Mouse (Mus musculus) kidney, postnatal 0 days (tissue): ENCODE measurements around the gene Gm37240. TPM values are rescaled to one million over a fixed set of nuclear protein-coding genes. Genes with fewer than 3 reads are reported as not detected.
A peak's percentile ranks its signal among the peaks of the same experiment; 100 is the strongest.

Experiments used
- ATAC-seq: fragments of 200-750 bp; cut with Nextera tagmentation; replicated peaks from 2 replicates; pipeline ENCODE4 v1.8.0; 2017; ENCODE audit warnings: low read depth, moderate number of reproducible peaks, moderate TSS enrichment, moderate library complexity; ENCODE audit not compliant: low FRiP score
- DNase-seq: peaks from one replicate; pipeline ENCODE4 v3.0.0-alpha.2; 2016; ENCODE audit warnings: low spot score
- H3K27ac ChIP-seq: fragments of 300-500 bp; sonication (generic); 2 replicates; pipeline ENCODE4 v1.5.1; 2014; ENCODE audit warnings: mild to moderate bottlenecking
- H3K27me3 ChIP-seq: fragments of 300-500 bp; sonication (generic); 2 replicates; pipeline ENCODE4 v1.6.1; 2014; ENCODE audit warnings: low read length, mixed read lengths; ENCODE audit not compliant: insufficient read depth
- H3K36me3 ChIP-seq: fragments of 300-500 bp; sonication (generic); 2 replicates; pipeline ENCODE4 v1.6.1; 2014; ENCODE audit warnings: low read length, mixed read lengths; ENCODE audit not compliant: insufficient read depth
- H3K4me1 ChIP-seq: fragments of 300-500 bp; sonication (generic); replicated peaks from 2 replicates; pipeline ENCODE4 v1.6.1; 2014; ENCODE audit warnings: antibody characterized with exemption, low read length, mixed read lengths; ENCODE audit not compliant: insufficient read depth
- H3K4me2 ChIP-seq: fragments of 300-500 bp; sonication (generic); 2 replicates; pipeline ENCODE4 v1.6.1; 2014; ENCODE audit warnings: mild to moderate bottlenecking, low read length, moderate library complexity, mixed read lengths
- H3K4me3 ChIP-seq: fragments of 300-500 bp; sonication (generic); replicated peaks from 2 replicates; pipeline ENCODE4 v1.5.1; 2014; ENCODE audit warnings: low read depth, low read length
- H3K9ac ChIP-seq: fragments of 300-500 bp; sonication (generic); 2 replicates; pipeline ENCODE4 v1.6.1; 2014; ENCODE audit warnings: low read depth, low read length
- H3K9me3 ChIP-seq: fragments of 300-500 bp; sonication (generic); replicated peaks from 2 replicates; pipeline ENCODE4 v1.6.1; 2016; ENCODE audit warnings: low read length, inconsistent platforms, mixed read lengths
- CTCF ChIP-seq: IDR thresholded peaks from 2 replicates; pipeline ENCODE4 v1.5.1; 2016; ENCODE audit warnings: antibody characterized with exemption, low read depth, mild to moderate bottlenecking, moderate library complexity
- WGBS: fragments of 180-500 bp; shearing (Covaris S2); extraction: QIAGEN DNeasy Blood & Tissue Kit; methylation state at CpG from one replicate; pipeline ENCODE4 v1.1.7; 2014; 5-methylcytosine and 5-hydroxymethylcytosine counted together
- polyA plus RNA-seq: library from polyadenylated mRNA; unstranded; fragments of >200 nt; fragmentation: Nextera tagmentation; extraction: Ambion mirVana; gene quantifications from 2 replicates; pipeline ENCODE4 v1.2.1, GENCODE M21; 2015

Gm37240 gene
- polyA plus RNA-seq, 1 experiment from 2014 or later, result 10.8 TPM

DNA sequence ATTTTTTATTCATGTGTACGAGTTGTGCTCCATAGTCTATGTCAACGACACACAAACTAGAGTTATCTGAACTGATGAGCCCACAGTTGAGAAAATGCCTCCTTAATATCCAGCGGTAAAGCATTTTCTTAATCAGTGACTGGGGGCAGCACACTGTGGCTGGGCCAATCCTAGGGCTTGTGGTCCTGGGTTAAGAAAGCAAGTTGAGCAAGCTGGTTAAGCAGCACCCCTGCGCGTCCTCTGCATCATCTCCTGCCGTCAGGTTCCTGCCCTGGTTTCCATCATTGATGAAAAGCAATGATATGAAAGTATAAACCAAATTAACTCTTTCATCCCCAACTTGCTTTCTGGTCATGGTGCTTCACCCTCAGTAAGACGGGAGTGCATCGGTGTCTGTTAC is 1394.7 kb downstream of the Gm37240 start:
- Histone ChIP-seq H3K27ac (no peak overlapping the region), H3K4me2 (no peak overlapping the region), H3K4me3 (no peak overlapping the region), H3K9me3 (no peaks in the 10 kb centered on the region), H3K27me3 (no peaks in the 10 kb centered on the region), H3K9ac (no peak overlapping the region), H3K4me1 (no peaks in the 10 kb centered on the region), H3K36me3 (no peaks in the 10 kb centered on the region; the same call in 1 of the 2 replicates)
- 91% methylated on average over 8 of the region's 8 CpGs for WGBS
- TF ChIP-seq CTCF, result no peak
- ATAC-seq, result no peak
- no peak for DNase-seq

GRCm38 (mm10) chr3:84492148-84492547 is 1395.2 kb downstream of the Gm37240 start:
- Histone ChIP-seq H3K36me3 (no peaks in the 10 kb centered on the region; the same call in 1 of the 2 replicates), H3K4me1 (no peaks in the 10 kb centered on the region), H3K27ac (no peak overlapping the region), H3K9ac (no peak overlapping the region), H3K4me3 (no peak overlapping the region), H3K27me3 (no peaks in the 10 kb centered on the region), H3K9me3 (no peaks in the 10 kb centered on the region), H3K4me2 (no peak overlapping the region)
- no peak for TF ChIP-seq CTCF
- ATAC-seq (no peak), DNase-seq (no peak)
- WGBS, result 79% methylated on average over 4 of the region's 4 CpGs

GRCm38 (mm10) chr3:84488716-84489115 is 1398.6 kb downstream of the Gm37240 start:
- no peak overlapping the region for H3K4me3 ChIP-seq
- H3K27me3 ChIP-seq, result no peaks in the 10 kb centered on the region
- no peak overlapping the region for H3K27ac ChIP-seq
- ATAC-seq (no peak), DNase-seq (no peak)
- no peaks in the 10 kb centered on the region for H3K4me1 ChIP-seq
- TF ChIP-seq CTCF, result no peak
- no peak overlapping the region for H3K9ac ChIP-seq
- H3K4me2 ChIP-seq, result no peak overlapping the region
- no peaks in the 10 kb centered on the region for H3K9me3 ChIP-seq
- no peaks in the 10 kb centered on the region for H3K36me3 ChIP-seq
- 77% methylated on average over 6 of the region's 6 CpGs for WGBS

GRCm38 (mm10) chr3:84484891-84485290 is 1402.4 kb downstream of the Gm37240 start:
- Histone ChIP-seq H3K9ac (no peak overlapping the region), H3K4me3 (no peak overlapping the region), H3K4me1 (peaks cover 8% of the 10 kb centered on the region; the same call in 1 of the 2 replicates), H3K9me3 (no peaks in the 10 kb centered on the region), H3K27me3 (no peaks in the 10 kb centered on the region), H3K4me2 (no peak overlapping the region), H3K36me3 (no peaks in the 10 kb centered on the region), H3K27ac (no peak overlapping the region)
- ATAC-seq, result no peak
- DNase-seq, result no peak
- no peak for TF ChIP-seq CTCF
- WGBS, result 58% methylated on average over 3 of the region's 3 CpGs

- Histone ChIP-seq H3K4me3 (no peak overlapping the region), H3K9me3 (no peaks in the 10 kb centered on the region), H3K4me2 (no peak overlapping the region), H3K36me3 (no peaks in the 10 kb centered on the region), H3K27ac (no peak overlapping the region), H3K4me1 (peaks cover 12% of the 10 kb centered on the region; the same call in 1 of the 2 replicates), H3K9ac (no peak overlapping the region), H3K27me3 (no peaks in the 10 kb centered on the region)
- DNase-seq, result no peak
- WGBS, result 63% methylated on average over 4 of the region's 4 CpGs
- no peak for TF ChIP-seq CTCF
- ATAC-seq, result no peak
These were observed 1403.0 kb downstream of the Gm37240 start for GRCm38 (mm10) chr3:84484333-84484732.

DNA sequence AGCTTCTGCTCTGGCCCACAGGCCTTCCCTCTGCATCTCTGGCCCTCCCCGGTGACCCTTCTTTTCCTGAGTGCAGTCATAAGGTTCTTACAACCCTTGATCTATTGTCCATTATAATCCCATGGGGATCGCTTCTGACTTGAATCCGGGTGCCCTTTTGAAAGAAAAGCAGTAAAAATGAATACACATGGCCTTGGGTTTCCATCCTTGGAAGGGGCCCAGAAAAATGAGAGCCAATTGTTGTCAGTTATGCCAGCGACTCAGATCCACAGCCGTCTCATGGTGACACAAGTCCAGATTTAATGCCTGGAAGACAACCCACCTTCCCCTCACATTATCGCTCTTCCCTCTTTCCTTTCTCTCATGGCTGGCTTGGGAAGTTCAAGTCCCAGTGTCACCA is 1405.2 kb downstream of the Gm37240 start:
- H3K4me2 ChIP-seq, result no peak overlapping the region
- H3K36me3 ChIP-seq, result no peaks in the 10 kb centered on the region
- H3K27me3 ChIP-seq, result peaks cover 10% of the 10 kb centered on the region
- no peaks in the 10 kb centered on the region for H3K9me3 ChIP-seq
- WGBS, result 80% methylated on average over 6 of the region's 6 CpGs
- no peak overlapping the region for H3K27ac ChIP-seq
- ATAC-seq (no peak), DNase-seq (no peak)
- H3K4me1 ChIP-seq, result peaks cover 18% of the 10 kb centered on the region; the same call in 1 of the 2 replicates
- no peak overlapping the region for H3K9ac ChIP-seq
- no peak overlapping the region for H3K4me3 ChIP-seq
- no peak for TF ChIP-seq CTCF

GRCm38 (mm10) chr3:84481104-84481503 is 1406.2 kb downstream of the Gm37240 start:
- Histone ChIP-seq H3K27me3 (peaks cover 10% of the 10 kb centered on the region), H3K4me3 (peak overlapping the region; percentile 66), H3K36me3 (no peaks in the 10 kb centered on the region), H3K4me2 (peak overlapping the region; percentile 100), H3K27ac (peak overlapping the region; percentile 25; the same call in 1 of the 2 replicates), H3K9me3 (no peaks in the 10 kb centered on the region), H3K9ac (no peak overlapping the region), H3K4me1 (peaks cover 18% of the 10 kb centered on the region; the same call in 1 of the 2 replicates)
- peak; percentile 66 for TF ChIP-seq CTCF
- WGBS, result 5% methylated on average over 11 of the region's 11 CpGs
- no peak for ATAC-seq
- peak; percentile 70 for DNase-seq
